Mouse (Mus musculus): ENCODE measurements around the gene Erbb4.

- TF ChIP-seq EP300 (IDR thresholded peaks at IDR 0.05) (no peak), CTCF (IDR thresholded peaks at IDR 0.05) (no peak)
These were observed 641.4 kb downstream of the Erbb4 start for GRCm38 (mm10) chr1:68466390-68466960.

Measured in lung, postnatal 0 days (tissue).